Mouse (Mus musculus): ENCODE results near the gene Klk6.

- TF ChIP-seq FLI1 (IDR thresholded peaks at IDR 0.05; ENCODE audit: low read length), result no peak
- TF ChIP-seq GATA1 (IDR thresholded peaks at IDR 0.05; ENCODE audit: borderline replicate concordance, low read length), result no peak
Measured at GRCm38 (mm10) chr7:43873674-43874073, 49.4 kb downstream of the Klk6 start.

Data from megakaryocyte, embryonic 14.5 days (primary cell).